Mouse (Mus musculus) heart, adult 2 months (tissue): Measurements from ENCODE around the gene Mei1. TPM values are rescaled to one million over a fixed set of nuclear protein-coding genes. Genes with fewer than 3 reads are reported as not detected.

Source experiments
- DNase-seq, 2 experiments: peaks; one replicate each; pipeline ENCODE4 v3.0.0; 2021
- H3K27ac ChIP-seq: fragments of 200-600 bp; 2 replicates; pipeline ENCODE4 v1.8.1; 2022
- H3K27me3 ChIP-seq: fragments of 200-500 bp; 2 replicates; pipeline ENCODE4 v1.6.1; 2012; ENCODE audit warnings: mild to moderate bottlenecking, low read length, inconsistent platforms, mixed read lengths; ENCODE audit not compliant: control insufficient read depth, insufficient read depth
- H3K36me3 ChIP-seq: fragments of 200-500 bp; 2 replicates; pipeline ENCODE4 v1.6.1; 2012; ENCODE audit warnings: low read length, inconsistent platforms; ENCODE audit not compliant: control insufficient read depth, insufficient read depth
- H3K4me1 ChIP-seq: fragments of 200-500 bp; 2 replicates; pipeline ENCODE4 v1.6.1; 2011; ENCODE audit warnings: low read length; ENCODE audit not compliant: control insufficient read depth, insufficient read depth
- H3K4me3 ChIP-seq: fragments of 200-600 bp; 2 replicates; pipeline ENCODE4 v1.8.1; 2022
- H3K79me2 ChIP-seq: fragments of 200-500 bp; replicated peaks from 2 replicates; pipeline ENCODE4 v1.6.1; 2012; ENCODE audit warnings: mild to moderate bottlenecking, inconsistent platforms, low read length, moderate library complexity, mixed read lengths; ENCODE audit not compliant: control insufficient read depth, insufficient read depth
- H3K9ac ChIP-seq: fragments of 200-500 bp; 2 replicates; pipeline ENCODE4 v1.6.1; 2012; ENCODE audit warnings: low read depth, mild to moderate bottlenecking, control low read depth, inconsistent platforms, low read length, mixed read lengths
- CTCF ChIP-seq: fragments of 200-600 bp; IDR thresholded peaks from 2 replicates; pipeline ENCODE4 v1.8.1; 2022; ENCODE audit warnings: antibody characterized with exemption, mild to moderate bottlenecking, moderate library complexity
- EP300 ChIP-seq: fragments of 200-500 bp; IDR thresholded peaks from 2 replicates; pipeline ENCODE4 v1.6.1; 2011; ENCODE audit warnings: low read depth, low read length, control low read depth; ENCODE audit not compliant: insufficient read depth
- POLR2A ChIP-seq: fragments of 200-500 bp; IDR thresholded peaks from 2 replicates; pipeline ENCODE4 v1.6.1; 2011; ENCODE audit warnings: mild to moderate bottlenecking, low read depth, low read length, control low read depth; ENCODE audit not compliant: insufficient read depth
- WGBS: fragments of 180-500 bp; shearing (Covaris S2); methylation state at CpG from one replicate; pipeline ENCODE4 v1.1.7; 2018; 5-methylcytosine and 5-hydroxymethylcytosine counted together
- intact Hi-C: fragments of 180-260 bp; cut with DNase I; formaldehyde crosslinking; loops from one replicate; pipeline ENCODE4 v1.15.1; 2025
- polyA plus RNA-seq: library from polyadenylated mRNA; depleted of rRNA; stranded (reverse); fragments of >200 nt; gene quantifications from 2 replicates; pipeline ENCODE4 v1.2.3, GENCODE M21; 2012
- total RNA-seq, 2 experiments: library from RNA; stranded (reverse); gene quantifications; 2 replicates each; pipeline ENCODE4 v1.2.3; 2021

Mei1 gene
- total and polyA plus RNA-seq, 3 experiments = not detected

DNA sequence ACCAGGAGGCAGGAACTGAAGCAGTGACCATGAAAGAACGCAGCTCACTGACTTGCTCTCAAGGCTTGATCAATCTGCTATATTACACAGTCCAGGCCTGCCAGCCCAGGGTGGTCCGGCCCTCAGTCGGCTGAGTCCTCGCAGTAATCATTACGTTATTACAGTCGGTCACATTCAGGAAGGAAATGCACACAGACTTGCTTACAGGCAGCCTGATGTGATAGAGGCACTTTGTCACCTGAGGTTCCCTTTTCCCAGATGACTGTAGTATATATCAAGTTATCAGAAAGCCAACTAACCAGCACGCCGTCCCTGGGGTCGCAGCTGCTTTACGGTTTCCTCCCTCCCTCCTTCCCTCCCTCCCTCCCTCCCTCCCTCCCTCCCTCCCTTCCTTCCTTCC is 87.1 kb downstream of the Mei1 start:
- no peaks in the 10 kb centered on the region for H3K27me3 ChIP-seq
- WGBS = 62% methylated on average over 10 of the region's 10 CpGs

DNA sequence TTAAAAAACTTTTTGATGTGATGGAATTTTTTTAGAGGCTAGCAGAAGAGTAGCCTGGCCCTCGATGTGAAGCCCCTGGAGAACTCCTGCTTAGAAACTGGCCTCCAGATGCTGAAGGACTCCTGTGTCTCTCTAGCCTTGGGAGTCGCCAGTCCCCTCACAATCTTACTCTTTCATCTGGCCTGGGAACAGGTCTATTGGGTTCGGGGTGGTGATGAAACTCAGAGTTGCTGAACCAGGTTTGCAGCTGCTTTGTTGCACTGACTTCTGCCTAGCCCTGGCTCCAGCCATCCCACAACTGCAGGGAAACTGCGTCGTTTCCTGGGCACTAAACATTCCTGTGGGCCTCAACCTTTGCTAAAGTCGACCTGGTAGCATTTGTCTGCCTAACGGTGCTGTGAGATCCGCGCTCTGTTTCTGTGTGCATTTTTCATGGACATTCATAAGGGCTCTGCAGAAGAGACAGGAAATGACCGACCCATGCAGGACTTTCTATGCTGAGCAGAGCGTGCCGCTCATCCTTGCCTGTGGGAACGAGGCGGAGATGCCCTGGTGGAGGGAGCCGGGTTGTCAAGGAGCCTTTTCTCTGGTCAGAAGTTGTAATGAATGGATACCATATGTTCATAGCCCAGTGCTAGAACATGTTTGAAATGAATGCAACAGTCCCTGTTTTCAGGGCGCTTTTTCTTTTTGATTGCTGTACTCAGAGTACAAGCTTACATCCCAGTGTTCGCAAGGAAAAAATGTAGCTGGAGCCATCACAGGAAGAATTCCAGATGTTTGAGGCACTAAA is 88.6 kb downstream of the Mei1 start:
- no peaks in the 10 kb centered on the region for H3K27me3 ChIP-seq
- H3K9ac ChIP-seq = no peak overlapping the region
- TF ChIP-seq POLR2A (no peak), CTCF (no peak), EP300 (no peak)
- peaks cover 4% of the 10 kb centered on the region for H3K79me2 ChIP-seq
- intact Hi-C loops = no loop called here
- WGBS = 54% methylated on average over 17 of the region's 17 CpGs
- H3K36me3 ChIP-seq = no peaks in the 10 kb centered on the region
- no peak overlapping the region for H3K4me3 ChIP-seq
- H3K4me1 ChIP-seq = peaks cover 7% of the 10 kb centered on the region
- DNase-seq = no peak
- no peak overlapping the region for H3K27ac ChIP-seq

More for the DNA sequence above, 87.1 kb downstream of the Mei1 start:
- Histone ChIP-seq H3K4me1 (peaks cover 7% of the 10 kb centered on the region), H3K27ac (no peak overlapping the region), H3K79me2 (peaks cover 4% of the 10 kb centered on the region), H3K4me3 (no peak overlapping the region), H3K9ac (no peak overlapping the region), H3K36me3 (no peaks in the 10 kb centered on the region)
- no peak for TF ChIP-seq CTCF
- no peak for TF ChIP-seq EP300
- TF ChIP-seq POLR2A = no peak
- intact Hi-C loops = no loop called here
- DNase-seq = no peak

- Histone ChIP-seq H3K4me3 (no peak overlapping the region), H3K9ac (no peak overlapping the region), H3K27me3 (no peaks in the 10 kb centered on the region), H3K27ac (no peak overlapping the region), H3K79me2 (peaks cover 2% of the 10 kb centered on the region; the same call in 1 of the 2 replicates), H3K4me1 (peaks cover 7% of the 10 kb centered on the region), H3K36me3 (no peaks in the 10 kb centered on the region)
- no peak for TF ChIP-seq CTCF
- no peak for TF ChIP-seq POLR2A
- no peak for TF ChIP-seq EP300
- 90% methylated on average over 9 of the region's 9 CpGs for WGBS
- intact Hi-C loops = no loop called here
- DNase-seq = no peak
These were observed 89.7 kb downstream of the Mei1 start for GRCm38 (mm10) chr15:82159471-82159870.

GRCm38 (mm10) chr15:82160731-82161640 is 91.2 kb downstream of the Mei1 start:
- no peak for DNase-seq
- intact Hi-C loops = no loop called here
- Histone ChIP-seq H3K4me3 (no peak overlapping the region), H3K36me3 (no peaks in the 10 kb centered on the region), H3K79me2 (peaks cover 2% of the 10 kb centered on the region; the same call in 1 of the 2 replicates), H3K27me3 (no peaks in the 10 kb centered on the region), H3K9ac (no peak overlapping the region), H3K4me1 (peaks cover 7% of the 10 kb centered on the region), H3K27ac (no peak overlapping the region)
- WGBS = 57% methylated on average over 11 of the region's 11 CpGs
- no peak for TF ChIP-seq EP300
- no peak for TF ChIP-seq POLR2A
- TF ChIP-seq CTCF = no peak

GRCm38 (mm10) chr15:82161965-82162600 is 92.3 kb downstream of the Mei1 start:
- no peaks in the 10 kb centered on the region for H3K27me3 ChIP-seq
- 92% methylated on average over 12 of the region's 12 CpGs for WGBS
- H3K79me2 ChIP-seq = 0 out of 2 replicates have a peak, but pooled peaks cover 2% of the 10 kb centered on the region
- no peak overlapping the region for H3K9ac ChIP-seq
- intact Hi-C loops = no loop called here
- H3K27ac ChIP-seq = no peak overlapping the region
- H3K4me3 ChIP-seq = no peak overlapping the region
- H3K36me3 ChIP-seq = no peaks in the 10 kb centered on the region
- TF ChIP-seq POLR2A (no peak), EP300 (no peak), CTCF (no peak)
- DNase-seq = no peak
- H3K4me1 ChIP-seq = peaks cover 7% of the 10 kb centered on the region
